Mouse (Mus musculus): ENCODE results near the gene Zfp219. TPM values are rescaled to one million over a fixed set of nuclear protein-coding genes. Genes with fewer than 3 reads are reported as not detected.

Gene Zfp219
- polyA plus RNA-seq, 1 experiment from 2014 or later: 28.3 TPM

GRCm38 (mm10) chr14:51997483-51997882, 23.1 kb downstream of the Zfp219 start:
- Histone ChIP-seq H3K4me2 (no peak overlapping the region), H3K27me3 (ENCODE audit: insufficient read depth, low read length) (no peaks in the 10 kb centered on the region), H3K4me3 (ENCODE audit: low read depth, low read length) (no peak overlapping the region), H3K4me1 (ENCODE audit: insufficient read depth) (no peaks in the 10 kb centered on the region), H3K27ac (ENCODE audit: low read depth) (no peak overlapping the region), H3K9me3 (ENCODE audit: low read depth, low read length) (no peaks in the 10 kb centered on the region), H3K9ac (no peak overlapping the region), H3K36me3 (ENCODE audit: insufficient read depth) (peaks cover 95% of the 10 kb centered on the region)
- TF ChIP-seq CTCF (IDR thresholded peaks at IDR 0.05; ENCODE audit: low read depth): no peak
- ATAC-seq (ENCODE audit: insufficient read depth): no peak
- no peak for DNase-seq
- WGBS: 83% methylated on average over 14 of the region's 14 CpGs

- Histone ChIP-seq H3K9me3 (ENCODE audit: low read depth, low read length) (no peaks in the 10 kb centered on the region), H3K4me1 (ENCODE audit: insufficient read depth) (no peaks in the 10 kb centered on the region), H3K4me3 (ENCODE audit: low read depth, low read length) (no peak overlapping the region), H3K9ac (no peak overlapping the region), H3K4me2 (no peak overlapping the region), H3K27me3 (ENCODE audit: insufficient read depth, low read length) (no peaks in the 10 kb centered on the region), H3K27ac (ENCODE audit: low read depth) (no peak overlapping the region), H3K36me3 (ENCODE audit: insufficient read depth) (peaks cover 95% of the 10 kb centered on the region)
- WGBS: 51% methylated on average over 17 of the region's 17 CpGs
- no peak for TF ChIP-seq CTCF (IDR thresholded peaks at IDR 0.05; ENCODE audit: low read depth)
- peak; percentile 33; the same call in 1 of the 2 replicates for ATAC-seq (ENCODE audit: insufficient read depth)
- DNase-seq: peak; percentile 60
Measured at GRCm38 (mm10) chr14:51996866-51997265, 23.7 kb downstream of the Zfp219 start.

GRCm38 (mm10) chr14:51996231-51996841, 24.2 kb downstream of the Zfp219 start:
- no peaks in the 10 kb centered on the region for H3K27me3 ChIP-seq (ENCODE audit: insufficient read depth, low read length)
- 82% methylated on average over 13 of the region's 13 CpGs for WGBS
- H3K36me3 ChIP-seq (ENCODE audit: insufficient read depth): peaks cover 96% of the 10 kb centered on the region
- peak; percentile 65 for DNase-seq
- H3K27ac ChIP-seq (ENCODE audit: low read depth): no peak overlapping the region
- peak; percentile 11; the same call in 1 of the 2 replicates for ATAC-seq (ENCODE audit: insufficient read depth)
- no peaks in the 10 kb centered on the region for H3K9me3 ChIP-seq (ENCODE audit: low read depth, low read length)
- no peak overlapping the region for H3K4me3 ChIP-seq (ENCODE audit: low read depth, low read length)
- TF ChIP-seq CTCF (IDR thresholded peaks at IDR 0.05; ENCODE audit: low read depth): peak; percentile 47
- no peaks in the 10 kb centered on the region for H3K4me1 ChIP-seq (ENCODE audit: insufficient read depth)
- H3K4me2 ChIP-seq: no peak overlapping the region
- no peak overlapping the region for H3K9ac ChIP-seq

- Histone ChIP-seq H3K4me2 (no peak overlapping the region), H3K27ac (ENCODE audit: low read depth) (no peak overlapping the region), H3K27me3 (ENCODE audit: insufficient read depth, low read length) (no peaks in the 10 kb centered on the region), H3K4me3 (ENCODE audit: low read depth, low read length) (no peak overlapping the region), H3K9ac (no peak overlapping the region), H3K9me3 (ENCODE audit: low read depth, low read length) (no peaks in the 10 kb centered on the region), H3K4me1 (ENCODE audit: insufficient read depth) (no peaks in the 10 kb centered on the region), H3K36me3 (ENCODE audit: insufficient read depth) (peaks cover 96% of the 10 kb centered on the region)
- no peak for ATAC-seq (ENCODE audit: insufficient read depth)
- no peak for DNase-seq
- 76% methylated on average over 12 of the region's 12 CpGs for WGBS
- TF ChIP-seq CTCF (IDR thresholded peaks at IDR 0.05; ENCODE audit: low read depth): no peak
Measured at GRCm38 (mm10) chr14:51995219-51995871, 25.2 kb downstream of the Zfp219 start.

- H3K27me3 ChIP-seq (ENCODE audit: insufficient read depth, low read length): no peaks in the 10 kb centered on the region
- no peak overlapping the region for H3K27ac ChIP-seq (ENCODE audit: low read depth)
- TF ChIP-seq CTCF (IDR thresholded peaks at IDR 0.05; ENCODE audit: low read depth): no peak
- no peaks in the 10 kb centered on the region for H3K4me1 ChIP-seq (ENCODE audit: insufficient read depth)
- no peak for ATAC-seq (ENCODE audit: insufficient read depth)
- no peak overlapping the region for H3K4me2 ChIP-seq
- WGBS: 75% methylated on average over 4 of the region's 4 CpGs
- no peaks in the 10 kb centered on the region for H3K9me3 ChIP-seq (ENCODE audit: low read depth, low read length)
- H3K9ac ChIP-seq: no peak overlapping the region
- H3K36me3 ChIP-seq (ENCODE audit: insufficient read depth): peaks cover 96% of the 10 kb centered on the region
- no peak overlapping the region for H3K4me3 ChIP-seq (ENCODE audit: low read depth, low read length)
- no peak for DNase-seq
Measured at GRCm38 (mm10) chr14:51994453-51994852, 26.1 kb downstream of the Zfp219 start.

GRCm38 (mm10) chr14:51989461-51989970, 31.0 kb downstream of the Zfp219 start:
- H3K4me1 ChIP-seq (ENCODE audit: insufficient read depth): peaks cover 4% of the 10 kb centered on the region; the same call in 1 of the 2 replicates
- no peak overlapping the region for H3K4me2 ChIP-seq
- H3K27me3 ChIP-seq (ENCODE audit: insufficient read depth, low read length): no peaks in the 10 kb centered on the region
- H3K27ac ChIP-seq (ENCODE audit: low read depth): no peak overlapping the region
- 65% methylated on average over 12 of the region's 12 CpGs for WGBS
- no peak overlapping the region for H3K9ac ChIP-seq
- no peaks in the 10 kb centered on the region for H3K9me3 ChIP-seq (ENCODE audit: low read depth, low read length)
- H3K4me3 ChIP-seq (ENCODE audit: low read depth, low read length): no peak overlapping the region
- ATAC-seq (ENCODE audit: insufficient read depth) (no peak), DNase-seq (no peak)
- peaks cover 72% of the 10 kb centered on the region for H3K36me3 ChIP-seq (ENCODE audit: insufficient read depth)
- TF ChIP-seq CTCF (IDR thresholded peaks at IDR 0.05; ENCODE audit: low read depth): no peak

GRCm38 (mm10) chr14:51988731-51989130, 31.8 kb downstream of the Zfp219 start:
- no peak overlapping the region for H3K4me3 ChIP-seq (ENCODE audit: low read depth, low read length)
- no peaks in the 10 kb centered on the region for H3K9me3 ChIP-seq (ENCODE audit: low read depth, low read length)
- ATAC-seq (ENCODE audit: insufficient read depth) (no peak), DNase-seq (no peak)
- H3K4me1 ChIP-seq (ENCODE audit: insufficient read depth): peaks cover 4% of the 10 kb centered on the region; the same call in 1 of the 2 replicates
- TF ChIP-seq CTCF (IDR thresholded peaks at IDR 0.05; ENCODE audit: low read depth): no peak
- no peaks in the 10 kb centered on the region for H3K27me3 ChIP-seq (ENCODE audit: insufficient read depth, low read length)
- 75% methylated on average over 12 of the region's 12 CpGs for WGBS
- H3K27ac ChIP-seq (ENCODE audit: low read depth): no peak overlapping the region
- peaks cover 65% of the 10 kb centered on the region for H3K36me3 ChIP-seq (ENCODE audit: insufficient read depth)
- no peak overlapping the region for H3K4me2 ChIP-seq
- no peak overlapping the region for H3K9ac ChIP-seq
